Mouse (Mus musculus) cerebellum, postnatal 4 days (tissue): ENCODE data around the gene Tmem120b.

ENCODE experiments used
- DNase-seq, 2 experiments: peaks; one replicate each; pipeline ENCODE4 v3.0.0; 2022; ENCODE audit warnings: low spot score in 2 of 2, mixed read lengths in 1 of 2

Tmem120b gene

GRCm38 (mm10) chr5:123159446-123159845 is 91.2 kb downstream of the Tmem120b start:
- DNase-seq: no peak

- DNase-seq: no peak
Measured at GRCm38 (mm10) chr5:123159866-123160265, 91.7 kb downstream of the Tmem120b start.

- no peak for DNase-seq
Measured at GRCm38 (mm10) chr5:123160341-123160740, 92.1 kb downstream of the Tmem120b start.

- DNase-seq: no peak
Measured at GRCm38 (mm10) chr5:123162942-123163341, 94.7 kb downstream of the Tmem120b start.

GRCm38 (mm10) chr5:123166437-123166836 is 98.2 kb downstream of the Tmem120b start:
- no peak for DNase-seq
